Mouse (Mus musculus) neural tube, embryonic 14.5 days (tissue): ENCODE measurements around the gene Cfh. TPM values are rescaled to one million over a fixed set of nuclear protein-coding genes. Genes with fewer than 3 reads are reported as not detected.

Experiments
- ATAC-seq: fragments of 200-750 bp; cut with Nextera tagmentation; 2 replicates; pipeline ENCODE4 v1.8.0; 2017; ENCODE audit warnings: low read depth, mild to moderate bottlenecking, moderate TSS enrichment, moderate library complexity
- H3K27ac ChIP-seq: fragments of 300-500 bp; sonication (generic); 2 replicates; pipeline ENCODE4 v1.5.1; 2014; ENCODE audit warnings: low read depth, mild to moderate bottlenecking, control low read depth, low read length, moderate library complexity, mixed read lengths
- H3K27me3 ChIP-seq: fragments of 300-500 bp; sonication (generic); 2 replicates; pipeline ENCODE4 v1.6.1; 2014; ENCODE audit warnings: low read length; ENCODE audit not compliant: control insufficient read depth, insufficient read depth
- H3K36me3 ChIP-seq: fragments of 300-500 bp; sonication (generic); 2 replicates; pipeline ENCODE4 v1.6.1; 2014; ENCODE audit warnings: low read length, mixed read lengths; ENCODE audit not compliant: control insufficient read depth, insufficient read depth
- H3K4me1 ChIP-seq: fragments of 300-500 bp; sonication (generic); 2 replicates; pipeline ENCODE4 v1.6.1; 2014; ENCODE audit warnings: low read length; ENCODE audit not compliant: control insufficient read depth, insufficient read depth
- H3K4me2 ChIP-seq: fragments of 300-500 bp; sonication (generic); 2 replicates; pipeline ENCODE4 v1.6.1; 2014; ENCODE audit warnings: mild to moderate bottlenecking, low read depth, low read length, control low read depth
- H3K4me3 ChIP-seq: fragments of 300-500 bp; sonication (generic); 2 replicates; pipeline ENCODE4 v1.5.1; 2014; ENCODE audit warnings: low read depth, low read length, control low read depth, mixed read lengths
- H3K9ac ChIP-seq: fragments of 300-500 bp; sonication (generic); replicated peaks from 2 replicates; pipeline ENCODE4 v1.6.1; 2014; ENCODE audit warnings: low read depth, mild to moderate bottlenecking, control low read depth, low read length, mixed read lengths
- H3K9me3 ChIP-seq: fragments of 300-500 bp; sonication (generic); 2 replicates; pipeline ENCODE4 v1.6.1; 2016; ENCODE audit warnings: low read length; ENCODE audit not compliant: control insufficient read depth
- WGBS: fragments of 180-500 bp; shearing (Covaris S2); extraction: QIAGEN DNeasy Blood & Tissue Kit; methylation state at CpG from one replicate; pipeline ENCODE4 v1.1.7; 2014; 5-methylcytosine and 5-hydroxymethylcytosine counted together
- polyA plus RNA-seq: library from polyadenylated mRNA; unstranded; fragments of >200 nt; fragmentation: Nextera tagmentation; extraction: Ambion mirVana; gene quantifications from 2 replicates; pipeline ENCODE4 v1.2.1, GENCODE M21; 2014

Cfh gene
- polyA plus RNA-seq, 1 experiment from 2014 or later: 1.4 TPM

DNA sequence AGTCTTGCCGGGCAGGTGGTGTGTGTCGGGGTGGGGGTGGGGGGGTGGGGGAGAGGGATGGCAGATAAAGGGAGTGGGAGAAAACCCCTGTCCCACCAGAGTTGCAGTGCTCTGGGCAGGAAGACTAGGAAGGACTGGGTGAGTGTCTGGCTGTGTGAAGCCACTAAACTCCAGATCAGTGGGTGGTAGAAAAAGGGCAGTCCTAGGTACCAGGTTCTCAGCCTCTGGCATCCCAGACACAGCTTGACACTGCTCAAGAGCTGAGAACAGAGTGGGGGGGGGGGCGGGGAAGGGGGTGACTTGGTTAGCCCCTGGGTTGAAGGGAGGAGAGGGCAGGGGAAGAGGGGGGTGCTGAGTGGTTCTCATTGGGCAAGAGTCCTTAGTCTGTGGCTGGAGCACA lies 24.6 kb downstream of the Cfh start:
- ATAC-seq: no peak
- Histone ChIP-seq H3K4me1 (no peaks in the 10 kb centered on the region), H3K27ac (no peak overlapping the region), H3K4me2 (no peak overlapping the region), H3K9me3 (no peaks in the 10 kb centered on the region), H3K36me3 (no peaks in the 10 kb centered on the region), H3K9ac (no peak overlapping the region), H3K27me3 (no peaks in the 10 kb centered on the region), H3K4me3 (no peak overlapping the region)
- WGBS: 87% methylated on average over 3 of the region's 3 CpGs

DNA sequence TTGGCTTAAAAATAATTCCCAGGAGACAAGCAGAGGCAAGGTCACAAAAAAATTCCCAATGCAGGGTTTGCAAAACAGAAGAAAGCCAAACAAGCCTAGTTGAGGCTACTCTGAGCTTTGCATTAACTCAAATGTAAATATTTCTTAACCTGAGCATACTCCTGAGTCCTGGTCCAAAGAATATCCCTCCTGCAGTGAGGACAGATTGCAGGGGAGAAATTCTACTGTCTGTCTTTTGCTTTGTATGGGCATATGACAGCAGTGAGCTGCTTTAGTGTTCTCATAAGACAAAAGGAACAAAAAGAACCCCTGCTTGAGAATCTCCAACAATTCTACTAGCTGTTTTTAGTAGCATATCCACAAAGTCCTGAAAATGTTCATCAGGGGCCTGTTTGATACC lies 114.1 kb downstream of the Cfh start:
- H3K9me3 ChIP-seq: no peaks in the 10 kb centered on the region
- H3K4me2 ChIP-seq: no peak overlapping the region
- ATAC-seq: no peak
- H3K27ac ChIP-seq: no peak overlapping the region
- no peaks in the 10 kb centered on the region for H3K36me3 ChIP-seq
- H3K9ac ChIP-seq: no peak overlapping the region
- H3K4me1 ChIP-seq: no peaks in the 10 kb centered on the region
- H3K27me3 ChIP-seq: no peaks in the 10 kb centered on the region
- no peak overlapping the region for H3K4me3 ChIP-seq

Other genes with a start within 250 kb of the Cfh start
- gene Kcnt2, start 62.4 kb upstream of the Cfh start, polyA plus RNA-seq: 5.4 and 6.2 TPM in 2 replicates